Mouse (Mus musculus): ENCODE data around the gene Timm8a1. TPM values are rescaled to one million over a fixed set of nuclear protein-coding genes. Genes with fewer than 3 reads are reported as not detected.
A peak's percentile ranks its signal among the peaks of the same experiment; 100 is the strongest.
"Not testable (repeated sequence)": the region's sequence is repeated elsewhere in the genome, so short reads cannot be mapped to it uniquely, and the experiment has no call there.

Timm8a1 gene
- polyA plus RNA-seq, 1 experiment = 6.9 TPM

DNA sequence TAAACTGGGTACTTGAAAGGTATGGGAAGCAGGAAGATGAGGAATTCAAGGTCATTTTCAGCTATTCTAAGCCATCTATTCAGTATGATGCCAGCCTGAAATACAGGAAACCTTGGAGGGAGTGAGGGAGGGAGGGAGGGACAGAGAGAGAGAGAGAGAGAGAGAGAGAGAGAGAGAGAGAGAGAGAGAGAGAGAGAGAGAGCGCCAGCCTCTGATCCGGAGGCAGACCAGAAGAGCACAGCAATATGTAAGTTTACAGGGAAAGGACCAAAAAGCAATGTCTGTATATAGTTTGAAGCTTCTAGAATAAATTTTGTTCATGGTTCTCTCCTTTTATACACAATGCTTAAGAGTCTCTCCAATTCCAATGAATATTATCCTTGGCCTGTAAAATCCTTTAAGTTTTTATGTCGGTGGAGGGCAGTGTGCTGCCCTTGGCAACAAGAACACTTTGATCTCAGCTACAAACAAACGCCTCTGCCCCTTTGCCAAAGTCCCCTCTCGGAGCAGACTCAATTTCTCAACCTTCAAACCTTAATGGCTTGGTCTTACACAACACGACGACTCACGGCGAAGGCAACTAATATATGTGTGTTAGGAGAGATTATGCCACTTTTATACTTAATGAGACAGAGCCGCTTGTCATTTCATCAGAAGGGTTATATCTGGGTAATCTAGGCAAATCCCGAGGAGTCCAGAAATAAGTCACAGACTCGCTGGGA, 1.1 kb downstream of the Timm8a1 start:
- TF ChIP-seq CTCF (IDR thresholded peaks at IDR 0.05; ENCODE audit: low read depth, low read length) = no peak
- no peak for TF ChIP-seq POLR2A (IDR thresholded peaks at IDR 0.05; ENCODE audit: borderline replicate concordance, low read depth, low read length)
- Histone ChIP-seq H3K4me1 (ENCODE audit: control insufficient read depth, insufficient read depth, low read length) (0 out of 2 replicates have a peak, but pooled peaks cover 2% of the 10 kb centered on the region), H3K4me3 (ENCODE audit: insufficient read depth, low read length) (peak overlapping the region; percentile 74), H3K27ac (ENCODE audit: insufficient read depth, low read depth, low read length) (peak overlapping the region; percentile 66)

DNA sequence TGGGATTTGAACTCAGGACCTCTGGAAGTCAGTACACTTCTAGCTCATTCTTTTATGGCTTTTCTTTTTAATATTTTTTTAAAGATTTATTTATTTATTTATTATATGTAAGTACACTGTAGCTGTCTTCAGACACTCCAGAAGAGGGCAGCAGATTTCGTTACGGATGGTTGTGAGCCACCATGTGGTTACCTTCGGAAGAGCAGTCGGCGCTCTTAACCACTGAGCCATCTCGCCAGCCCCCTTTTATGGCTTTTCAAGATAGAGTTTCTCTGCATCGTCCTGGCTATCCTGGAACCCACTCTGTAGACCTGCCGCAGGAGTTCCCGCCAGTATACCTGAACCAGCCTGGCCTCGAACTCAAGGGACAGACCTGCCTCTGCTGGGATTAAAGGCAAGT, 1.9 kb downstream of the Timm8a1 start:
- peak overlapping the region; percentile 74 for H3K4me3 ChIP-seq (ENCODE audit: insufficient read depth, low read length)

GRCm38 (mm10) chrX:134533346-134533745, 8.3 kb downstream of the Timm8a1 start:
- no peak overlapping the region for H3K27ac ChIP-seq (ENCODE audit: insufficient read depth, low read depth, low read length)
- TF ChIP-seq POLR2A (IDR thresholded peaks at IDR 0.05; ENCODE audit: borderline replicate concordance, low read depth, low read length) (no peak), CTCF (IDR thresholded peaks at IDR 0.05; ENCODE audit: low read depth, low read length) (no peak)
- no peaks in the 10 kb centered on the region for H3K4me1 ChIP-seq (ENCODE audit: control insufficient read depth, insufficient read depth, low read length)
- H3K4me3 ChIP-seq (ENCODE audit: insufficient read depth, low read length) = no peak overlapping the region

More for the DNA sequence above, 1.9 kb downstream of the Timm8a1 start:
- H3K4me1 ChIP-seq (ENCODE audit: control insufficient read depth, insufficient read depth, low read length); H3K27ac ChIP-seq (ENCODE audit: insufficient read depth, low read depth, low read length): not testable (repeated sequence)

- Histone ChIP-seq H3K4me1 (ENCODE audit: control insufficient read depth, insufficient read depth, low read length) (no peaks in the 10 kb centered on the region), H3K4me3 (ENCODE audit: insufficient read depth, low read length) (no peak overlapping the region), H3K27ac (ENCODE audit: insufficient read depth, low read depth, low read length) (no peak overlapping the region)
- TF ChIP-seq POLR2A (IDR thresholded peaks at IDR 0.05; ENCODE audit: borderline replicate concordance, low read depth, low read length) (no peak), CTCF (IDR thresholded peaks at IDR 0.05; ENCODE audit: low read depth, low read length) (no peak)
Observed at GRCm38 (mm10) chrX:134525260-134525659, 16.4 kb downstream of the Timm8a1 start.

- TF ChIP-seq CTCF (IDR thresholded peaks at IDR 0.05; ENCODE audit: low read depth, low read length) (no peak), POLR2A (IDR thresholded peaks at IDR 0.05; ENCODE audit: borderline replicate concordance, low read depth, low read length) (no peak)
Observed at GRCm38 (mm10) chrX:134523772-134524171, 17.9 kb downstream of the Timm8a1 start.

GRCm38 (mm10) chrX:134509473-134509872, 32.2 kb downstream of the Timm8a1 start:
- H3K27ac ChIP-seq (ENCODE audit: insufficient read depth, low read depth, low read length) = no peak overlapping the region
- TF ChIP-seq CTCF (IDR thresholded peaks at IDR 0.05; ENCODE audit: low read depth, low read length) = no peak
- no peak for TF ChIP-seq POLR2A (IDR thresholded peaks at IDR 0.05; ENCODE audit: borderline replicate concordance, low read depth, low read length)

More at GRCm38 (mm10) chrX:134523772-134524171, 17.9 kb downstream of the Timm8a1 start:
- H3K27ac ChIP-seq (ENCODE audit: insufficient read depth, low read depth, low read length) = no peak overlapping the region
- H3K4me1 ChIP-seq (ENCODE audit: control insufficient read depth, insufficient read depth, low read length) = no peaks in the 10 kb centered on the region
- no peak overlapping the region for H3K4me3 ChIP-seq (ENCODE audit: insufficient read depth, low read length)

DNA sequence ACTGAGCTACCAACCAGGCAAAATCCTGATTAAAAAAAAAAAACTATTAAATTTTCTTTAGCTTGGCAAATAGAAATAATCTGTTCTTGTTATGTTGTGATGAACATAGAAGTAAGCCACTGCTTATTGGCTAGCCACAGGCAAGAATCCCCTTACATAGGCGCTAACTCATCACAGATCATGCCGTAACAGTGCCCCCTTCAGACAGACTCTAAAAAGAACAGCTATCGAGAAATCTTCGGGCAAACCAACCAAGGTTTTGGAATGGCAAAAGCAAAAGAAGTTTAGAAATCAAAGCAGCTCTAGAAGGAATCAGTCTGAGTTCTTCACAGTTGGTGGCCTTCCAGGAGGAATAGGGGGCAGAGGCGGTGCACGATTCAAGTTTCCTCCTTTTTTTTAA, 33.7 kb downstream of the Timm8a1 start:
- H3K4me1 ChIP-seq (ENCODE audit: control insufficient read depth, insufficient read depth, low read length) = 0 out of 2 replicates have a peak, but pooled peaks cover 2% of the 10 kb centered on the region
- no peak overlapping the region for H3K4me3 ChIP-seq (ENCODE audit: insufficient read depth, low read length)
- TF ChIP-seq CTCF (IDR thresholded peaks at IDR 0.05; ENCODE audit: low read depth, low read length) (no peak), POLR2A (IDR thresholded peaks at IDR 0.05; ENCODE audit: borderline replicate concordance, low read depth, low read length) (no peak)
- H3K27ac ChIP-seq (ENCODE audit: insufficient read depth, low read depth, low read length) = no peak overlapping the region

More at GRCm38 (mm10) chrX:134509473-134509872, 32.2 kb downstream of the Timm8a1 start:
- 0 out of 2 replicates have a peak, but pooled peaks cover 2% of the 10 kb centered on the region for H3K4me1 ChIP-seq (ENCODE audit: control insufficient read depth, insufficient read depth, low read length)
- no peak overlapping the region for H3K4me3 ChIP-seq (ENCODE audit: insufficient read depth, low read length)

DNA sequence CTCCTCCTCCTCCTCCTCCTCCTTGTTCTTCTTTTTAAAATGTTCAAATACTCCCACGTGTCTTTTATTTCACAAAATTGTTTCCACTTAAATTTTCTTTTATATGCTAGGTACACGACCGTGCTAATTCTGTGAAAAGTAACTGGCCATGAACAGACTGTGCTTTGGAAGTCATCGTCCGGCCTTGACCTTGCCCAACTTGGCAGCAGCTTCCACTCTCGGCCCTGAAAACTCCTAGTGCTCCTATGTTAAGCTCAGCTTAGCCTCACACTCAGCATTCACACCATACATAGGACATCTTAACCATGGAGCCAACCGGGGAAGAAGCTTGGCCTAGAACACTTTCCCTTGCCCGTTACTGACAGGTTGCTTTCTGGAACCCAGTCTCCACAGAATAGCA, 41.0 kb downstream of the Timm8a1 start:
- no peak for TF ChIP-seq CTCF (IDR thresholded peaks at IDR 0.05; ENCODE audit: low read depth, low read length)
- TF ChIP-seq POLR2A (IDR thresholded peaks at IDR 0.05; ENCODE audit: borderline replicate concordance, low read depth, low read length) = no peak
- H3K4me3 ChIP-seq (ENCODE audit: insufficient read depth, low read length) = no peak overlapping the region
- no peaks in the 10 kb centered on the region for H3K4me1 ChIP-seq (ENCODE audit: control insufficient read depth, insufficient read depth, low read length)
- H3K27ac ChIP-seq (ENCODE audit: insufficient read depth, low read depth, low read length) = no peak overlapping the region

Other genes with a start within 250 kb of the Timm8a1 start
- not detected in 2 replicates for gene Tmem35a, start 246.6 kb downstream of the Timm8a1 start, polyA plus RNA-seq (2012; ENCODE audit: insufficient read depth, insufficient read length, missing spikeins)
- gene Cenpi, start 233.8 kb downstream of the Timm8a1 start, polyA plus RNA-seq (2012; ENCODE audit: insufficient read depth, insufficient read length, missing spikeins) = 10.0 and 12.5 TPM in 2 replicates
- 0.15 and 0.23 TPM in 2 replicates for gene Drp2, start 137.3 kb downstream of the Timm8a1 start, polyA plus RNA-seq (2012; ENCODE audit: insufficient read depth, insufficient read length, missing spikeins)
- gene Taf7l, start 65.4 kb downstream of the Timm8a1 start, polyA plus RNA-seq (2012; ENCODE audit: insufficient read depth, insufficient read length, missing spikeins) = not detected in 2 replicates
- gene Btk, start 41.7 kb upstream of the Timm8a1 start, polyA plus RNA-seq (2012; ENCODE audit: insufficient read depth, insufficient read length, missing spikeins) = 73.8 and 74.3 TPM in 2 replicates
- gene Rpl36a, start 43.8 kb upstream of the Timm8a1 start, polyA plus RNA-seq (2012; ENCODE audit: insufficient read depth, insufficient read length, missing spikeins) = 520 and 660 TPM in 2 replicates
- 50.1 and 57.5 TPM in 2 replicates for gene Gla, start 59.3 kb upstream of the Timm8a1 start, polyA plus RNA-seq (2012; ENCODE audit: insufficient read depth, insufficient read length, missing spikeins)
- 105 TPM in 2 replicates for gene Hnrnph2, start 59.3 kb upstream of the Timm8a1 start, polyA plus RNA-seq (2012; ENCODE audit: insufficient read depth, insufficient read length, missing spikeins)
- 0.09 TPM in 1 of 2 replicates, not detected in the other for gene Armcx4, start 144.7 kb upstream of the Timm8a1 start, polyA plus RNA-seq (2012; ENCODE audit: insufficient read depth, insufficient read length, missing spikeins)
- 0.77 TPM in 1 of 2 replicates, not detected in the other for gene Armcx1, start 176.1 kb upstream of the Timm8a1 start, polyA plus RNA-seq (2012; ENCODE audit: insufficient read depth, insufficient read length, missing spikeins)
- 1.3 and 1.9 TPM in 2 replicates for gene Armcx6, start 209.6 kb upstream of the Timm8a1 start, polyA plus RNA-seq (2012; ENCODE audit: insufficient read depth, insufficient read length, missing spikeins)
- 34.4 and 40.6 TPM in 2 replicates for gene Armcx3, start 214.7 kb upstream of the Timm8a1 start, polyA plus RNA-seq (2012; ENCODE audit: insufficient read depth, insufficient read length, missing spikeins)